Mouse (Mus musculus) granulocyte monocyte progenitor cell, adult 5-6 weeks (primary cell): ENCODE data around the gene Zdhhc9. TPM values are rescaled to one million over a fixed set of nuclear protein-coding genes. Genes with fewer than 3 reads are reported as not detected.
A peak's percentile ranks its signal among the peaks of the same experiment; 100 is the strongest.

Experiments
- ATAC-seq: replicated peaks from 2 replicates; pipeline ENCODE4 v1.8.0; 2016; ENCODE audit warnings: mild to moderate bottlenecking, moderate TSS enrichment, inconsistent platforms; ENCODE audit not compliant: poor library complexity, severe bottlenecking
- total RNA-seq, 2 experiments: library from RNA; stranded (forward) in 1 of 2; stranded (reverse) in 1 of 2; fragments of 200-712, 200-1000 nt in 1 of 2; fragments of >200 nt in 1 of 2; fragmentation: Nextera tagmentation in 1 of 2; gene quantifications; 2 replicates each; pipeline ENCODE4 v1.2.3; 2014 to 2017

Gene Zdhhc9
- total RNA-seq, 2 experiments from 2014 or later: 5.6 to 26.2 TPM

GRCm38 (mm10) chrX:48184703-48185102, 24.0 kb downstream of the Zdhhc9 start:
- no peak for ATAC-seq

- ATAC-seq: no peak
These were observed 26.8 kb downstream of the Zdhhc9 start for GRCm38 (mm10) chrX:48181844-48182243.

- peak; percentile 46 for ATAC-seq
These were observed 38.3 kb downstream of the Zdhhc9 start for GRCm38 (mm10) chrX:48170368-48170767.

GRCm38 (mm10) chrX:48169892-48170291, 38.8 kb downstream of the Zdhhc9 start:
- no peak for ATAC-seq

- no peak for ATAC-seq
These were observed 50.3 kb downstream of the Zdhhc9 start for GRCm38 (mm10) chrX:48158229-48158919.

GRCm38 (mm10) chrX:48157396-48157795, 51.3 kb downstream of the Zdhhc9 start:
- no peak for ATAC-seq

- no peak for ATAC-seq
These were observed 53.2 kb downstream of the Zdhhc9 start for GRCm38 (mm10) chrX:48155489-48155888.

- no peak for ATAC-seq
These were observed 54.7 kb downstream of the Zdhhc9 start for GRCm38 (mm10) chrX:48153949-48154348.

GRCm38 (mm10) chrX:48153414-48153813, 55.3 kb downstream of the Zdhhc9 start:
- ATAC-seq: peak; percentile 95

- no peak for ATAC-seq
These were observed 56.6 kb downstream of the Zdhhc9 start for GRCm38 (mm10) chrX:48152106-48152505.

- ATAC-seq: peak; percentile 45
These were observed 60.9 kb downstream of the Zdhhc9 start for GRCm38 (mm10) chrX:48147741-48148186.

- no peak for ATAC-seq
These were observed 61.5 kb downstream of the Zdhhc9 start for GRCm38 (mm10) chrX:48147226-48147625.

GRCm38 (mm10) chrX:48146262-48146661, 62.4 kb downstream of the Zdhhc9 start, which contains the start of gene Sash3:
Sash3 (plus strand) TSS chrX:48146436.
- ATAC-seq: peak; percentile 82

GRCm38 (mm10) chrX:48143415-48144335, 65.0 kb downstream of the Zdhhc9 start:
- peak; percentile 64 for ATAC-seq

- no peak for ATAC-seq
These were observed 67.2 kb downstream of the Zdhhc9 start for GRCm38 (mm10) chrX:48141481-48141880.

- ATAC-seq: peak; percentile 66
These were observed 68.3 kb downstream of the Zdhhc9 start for GRCm38 (mm10) chrX:48140286-48140877.

- ATAC-seq: peak; percentile 17
These were observed 69.1 kb downstream of the Zdhhc9 start for GRCm38 (mm10) chrX:48139368-48140285.

GRCm38 (mm10) chrX:48138539-48139275, 70.0 kb downstream of the Zdhhc9 start:
- peak; percentile 47 for ATAC-seq

GRCm38 (mm10) chrX:48138011-48138410, 70.7 kb downstream of the Zdhhc9 start:
- no peak for ATAC-seq
